ENCODE assay signal across 27 mouse cellular contexts in genomic region chr11:101642931-101643330, GRCm38 (mm10). TPM values are rescaled to one million over a fixed set of nuclear protein-coding genes. Genes with fewer than 3 reads are reported as not detected.
A peak's percentile ranks its signal among the peaks of the same experiment; 100 is the strongest.
DNase-seq lines count a peak whose midpoint lies in the region; ATAC-seq and TF ChIP-seq lines count a peak whose summit lies in the region.
"Had no signal": no experiment of that assay in that cellular context is flagged by ENCODE, and none has a peak within 500 bp of the region (broad histone marks: within the 10 kb centered on the region; RNA-seq: fewer than 3 reads in every experiment).

No protein-coding gene starts in this region.

- TF ChIP-seq CTCF in embryonic fibroblast, embryonic 13.5 days (IDR thresholded peaks at IDR 0.05; ENCODE audit: borderline replicate concordance, insufficient read depth, low read length), result no peak
- no peak for TF ChIP-seq CTCF in midbrain, postnatal 0 days (IDR thresholded peaks at IDR 0.05)

- H3K9ac ChIP-seq in hindbrain, embryonic 15.5 days, result no peak overlapping the region
- H3K9ac ChIP-seq in hindbrain, embryonic 11.5 days (ENCODE audit: low read depth, low read length), result no peak overlapping the region
- H3K9ac ChIP-seq in midbrain, postnatal 0 days (replicated peaks; ENCODE audit: low read length, poor library complexity, severe bottlenecking), result no peak overlapping the region
- H3K9ac ChIP-seq: heart, embryonic 15.5 days; hindbrain, embryonic 12.5 days; midbrain, embryonic 13.5 days had no signal

- no peaks in the 10 kb centered on the region for H3K27me3 ChIP-seq in hindbrain, embryonic 15.5 days
- no peaks in the 10 kb centered on the region for H3K27me3 ChIP-seq in hindbrain, embryonic 11.5 days (ENCODE audit: control insufficient read depth, insufficient read depth, low read length)
- no peaks in the 10 kb centered on the region for H3K27me3 ChIP-seq in midbrain, postnatal 0 days (ENCODE audit: insufficient read depth, low read length)
- H3K27me3 ChIP-seq: heart, embryonic 15.5 days; hindbrain, embryonic 12.5 days; midbrain, embryonic 13.5 days; Patski had no signal

- 0 out of 2 replicates have a peak overlapping the region, but pooled peaks have one; percentile 77 for H3K27ac ChIP-seq in hindbrain, embryonic 15.5 days (replicated peaks)
- no peak overlapping the region for H3K27ac ChIP-seq in hindbrain, embryonic 11.5 days (ENCODE audit: low read depth, low read length)
- no peak overlapping the region for H3K27ac ChIP-seq in embryonic fibroblast, embryonic 13.5 days (ENCODE audit: insufficient read depth, low read length)
- no peak overlapping the region for H3K27ac ChIP-seq in midbrain, postnatal 0 days (ENCODE audit: low read depth, low read length)
- H3K27ac ChIP-seq: layer of hippocampus, adult 2 months; left cerebral cortex, adult 2 months; stomach, postnatal 0 days had no signal

- H3K36me3 ChIP-seq in hindbrain, embryonic 15.5 days, result no peaks in the 10 kb centered on the region
- no peaks in the 10 kb centered on the region for H3K36me3 ChIP-seq in hindbrain, embryonic 11.5 days (ENCODE audit: control insufficient read depth, insufficient read depth, low read length)
- H3K36me3 ChIP-seq in midbrain, postnatal 0 days (ENCODE audit: insufficient read depth, low read length), result no peaks in the 10 kb centered on the region
- H3K36me3 ChIP-seq: heart, embryonic 15.5 days; hindbrain, embryonic 12.5 days; midbrain, embryonic 13.5 days had no signal

- peak; percentile 16 for DNase-seq in cerebellum, adult 9-10 months
- DNase-seq in cerebellum, postnatal 36 days, result no peak
- no peak for DNase-seq in hindbrain, embryonic 11.5 days (ENCODE audit: low spot score)
- DNase-seq in 3134 (ENCODE audit: extremely low read depth, insufficient read length, low spot score), result peak; percentile 40
- no peak for DNase-seq in midbrain, postnatal 0 days (ENCODE audit: low spot score)
- DNase-seq in thymus, postnatal 0 days (ENCODE audit: low spot score), result no peak
- DNase-seq: cerebellum, adult 9-11 months; heart, adult 11 months; thymus, postnatal 14 days had no signal

- no peak overlapping the region for H3K4me2 ChIP-seq in hindbrain, embryonic 15.5 days
- H3K4me2 ChIP-seq in hindbrain, embryonic 11.5 days (replicated peaks; ENCODE audit: low read depth, low read length), result no peak overlapping the region
- no peak overlapping the region for H3K4me2 ChIP-seq in midbrain, postnatal 0 days (ENCODE audit: low read depth, low read length, poor library complexity, severe bottlenecking)
- H3K4me2 ChIP-seq: hindbrain, embryonic 12.5 days; midbrain, embryonic 13.5 days had no signal

- H3K4me1 ChIP-seq in hindbrain, embryonic 15.5 days (replicated peaks), result peaks cover 14% of the 10 kb centered on the region
- H3K4me1 ChIP-seq in hindbrain, embryonic 11.5 days (replicated peaks; ENCODE audit: control insufficient read depth, insufficient read depth, low read length), result no peaks in the 10 kb centered on the region
- peaks cover 3% of the 10 kb centered on the region for H3K4me1 ChIP-seq in embryonic fibroblast, embryonic 13.5 days (ENCODE audit: control insufficient read depth, insufficient read depth, low read length)
- H3K4me1 ChIP-seq in midbrain, postnatal 0 days (ENCODE audit: insufficient read depth, low read length), result no peaks in the 10 kb centered on the region

- no peak for ATAC-seq in hindbrain, embryonic 15.5 days (ENCODE audit: low FRiP score, low read depth)
- no peak for ATAC-seq in hindbrain, embryonic 11.5 days (ENCODE audit: low FRiP score)
- no peak for ATAC-seq in midbrain, postnatal 0 days (ENCODE audit: low FRiP score)
- ATAC-seq: forebrain, embryonic 16.5 days; intestine, embryonic 16.5 days; midbrain, embryonic 13.5 days had no signal

- TF ChIP-seq POLR2A in embryonic fibroblast, embryonic 13.5 days (IDR thresholded peaks at IDR 0.05; ENCODE audit: low read depth, low read length), result peak; percentile 45

- H3K4me3 ChIP-seq in hindbrain, embryonic 15.5 days, result no peak overlapping the region
- no peak overlapping the region for H3K4me3 ChIP-seq in hindbrain, embryonic 11.5 days (ENCODE audit: low read depth, low read length)
- no peak overlapping the region for H3K4me3 ChIP-seq in embryonic fibroblast, embryonic 13.5 days (ENCODE audit: insufficient read depth, low read length)
- H3K4me3 ChIP-seq in midbrain, postnatal 0 days (ENCODE audit: low read depth, low read length), result no peak overlapping the region
- H3K4me3 ChIP-seq: heart, embryonic 15.5 days; hindbrain, embryonic 12.5 days; layer of hippocampus, adult 2 months; left cerebral cortex, adult 2 months; midbrain, embryonic 13.5 days; myocyte had no signal

- WGBS in hindbrain, embryonic 15.5 days, result 46% methylated on average over 5 of the region's 5 CpGs
- 55% methylated on average over 5 of the region's 5 CpGs for WGBS in hindbrain, embryonic 11.5 days
- WGBS in midbrain, postnatal 0 days, result 39% methylated on average over 5 of the region's 5 CpGs

- H3K9me3 ChIP-seq in hindbrain, embryonic 15.5 days, result no peaks in the 10 kb centered on the region
- H3K9me3 ChIP-seq in hindbrain, embryonic 11.5 days (ENCODE audit: control insufficient read depth, low read length), result no peaks in the 10 kb centered on the region
- no peaks in the 10 kb centered on the region for H3K9me3 ChIP-seq in midbrain, postnatal 0 days (ENCODE audit: low read length)
- H3K9me3 ChIP-seq: heart, embryonic 15.5 days; hindbrain, embryonic 12.5 days; midbrain, embryonic 13.5 days had no signal

RNA-seq across cellular contexts. Expression of gene Rdm1, which starts 15.9 kb away (rescaled TPM):
- 17.9 and 19.8 TPM in 2 replicates for polyA plus RNA-seq in hindbrain, embryonic 15.5 days (2015; fragmentation: Nextera tagmentation; extraction: Ambion mirVana)
- polyA plus RNA-seq in hindbrain, embryonic 11.5 days (2014; fragmentation: Nextera tagmentation; extraction: Ambion mirVana), result 34.5 and 35.5 TPM in 2 replicates
- 10.8 and 18.1 TPM in 2 replicates for polyA plus RNA-seq in embryonic fibroblast, embryonic 13.5 days (2011; ENCODE audit: insufficient read length, low read depth, missing spikeins)
- 2.8 and 3.6 TPM in 2 replicates for total RNA-seq in midbrain, postnatal 0 days (2014; rRNA removed)
- 8.3 and 9.2 TPM in 2 replicates for polyA plus RNA-seq in midbrain, postnatal 0 days (2015; fragmentation: Nextera tagmentation; extraction: Ambion mirVana)
- 44.5 and 46.0 TPM in 2 replicates for polyA plus RNA-seq in thymus, postnatal 0 days (2015; fragmentation: Nextera tagmentation; extraction: Ambion mirVana)

RNA-seq across cellular contexts. Expression of gene Arl4d, which starts 22.4 kb away (rescaled TPM):
- 5.6 and 7.6 TPM in 2 replicates for polyA plus RNA-seq in hindbrain, embryonic 15.5 days (2015; fragmentation: Nextera tagmentation; extraction: Ambion mirVana)
- 14.1 and 14.2 TPM in 2 replicates for polyA plus RNA-seq in hindbrain, embryonic 11.5 days (2014; fragmentation: Nextera tagmentation; extraction: Ambion mirVana)
- 4.1 and 6.5 TPM in 2 replicates for polyA plus RNA-seq in embryonic fibroblast, embryonic 13.5 days (2011; ENCODE audit: insufficient read length, low read depth, missing spikeins)
- total RNA-seq in midbrain, postnatal 0 days (2014; rRNA removed), result 4.5 and 6.9 TPM in 2 replicates
- 5.7 and 7.1 TPM in 2 replicates for polyA plus RNA-seq in midbrain, postnatal 0 days (2015; fragmentation: Nextera tagmentation; extraction: Ambion mirVana)
- 3.0 and 3.1 TPM in 2 replicates for polyA plus RNA-seq in thymus, postnatal 0 days (2015; fragmentation: Nextera tagmentation; extraction: Ambion mirVana)

RNA-seq across cellular contexts. Expression of gene Gm11634, which starts 43.9 kb away (rescaled TPM):
- polyA plus RNA-seq in hindbrain, embryonic 15.5 days (2015; fragmentation: Nextera tagmentation; extraction: Ambion mirVana), result not detected in 2 replicates
- not detected in 2 replicates for polyA plus RNA-seq in hindbrain, embryonic 11.5 days (2014; fragmentation: Nextera tagmentation; extraction: Ambion mirVana)
- not detected in 2 replicates for polyA plus RNA-seq in embryonic fibroblast, embryonic 13.5 days (2011; ENCODE audit: insufficient read length, low read depth, missing spikeins)
- total RNA-seq in midbrain, postnatal 0 days (2014; rRNA removed), result not detected in 2 replicates
- not detected in 2 replicates for polyA plus RNA-seq in midbrain, postnatal 0 days (2015; fragmentation: Nextera tagmentation; extraction: Ambion mirVana)
- polyA plus RNA-seq in thymus, postnatal 0 days (2015; fragmentation: Nextera tagmentation; extraction: Ambion mirVana), result not detected in 2 replicates
- total RNA-seq: adrenal gland, postnatal 4 days; gastrocnemius, adult 18-20 months; layer of hippocampus, adult 2 months; left cerebral cortex, adult 2 months; megakaryocyte progenitor cell, adult 5-6 weeks had no signal
- polyA plus RNA-seq: forebrain, embryonic 16.5 days; heart, embryonic 15.5 days; hindbrain, embryonic 12.5 days; intestine, embryonic 16.5 days; limb, embryonic 11.5 days; lung, embryonic 16.5 days; midbrain, embryonic 13.5 days; myocyte; Patski; spleen, adult 2 months had no signal

Comparison
In these comparisons a context has a peak if more than half of its experiments do, and no peak if none do; other contexts are left out.
1. DNase-seq: peak in cerebellum, adult 9-10 months (single experiment) and 3134 (single experiment); none in cerebellum, postnatal 36 days (0 of 2), hindbrain, embryonic 11.5 days (single experiment), midbrain, postnatal 0 days (single experiment) and thymus, postnatal 0 days (single experiment).